Mouse (Mus musculus) lung, embryonic 14.5 days (tissue): ENCODE measurements around the gene Spaca7. TPM values are rescaled to one million over a fixed set of nuclear protein-coding genes. Genes with fewer than 3 reads are reported as not detected.
"Not testable (repeated sequence)": the region's sequence is repeated elsewhere in the genome, so short reads cannot be mapped to it uniquely, and the experiment has no call there.

Experiments used
- ATAC-seq: fragments of 200-750 bp; cut with Nextera tagmentation; 2 replicates; pipeline ENCODE4 v1.8.0; 2017; ENCODE audit warnings: mild to moderate bottlenecking, moderate TSS enrichment, moderate library complexity; ENCODE audit not compliant: insufficient read depth
- DNase-seq: peaks from one replicate; pipeline ENCODE4 v3.0.0-alpha.2; 2015
- H3K27ac ChIP-seq: fragments of 300-500 bp; sonication (generic); 2 replicates; pipeline ENCODE4 v1.5.1; 2014; ENCODE audit warnings: low read depth, mild to moderate bottlenecking, moderate library complexity
- H3K27me3 ChIP-seq: fragments of 300-500 bp; sonication (generic); 2 replicates; pipeline ENCODE4 v1.6.1; 2014; ENCODE audit warnings: low read length, control low read depth; ENCODE audit not compliant: insufficient read depth
- H3K36me3 ChIP-seq: fragments of 300-500 bp; sonication (generic); 2 replicates; pipeline ENCODE4 v1.6.1; 2014; ENCODE audit warnings: control low read depth; ENCODE audit not compliant: insufficient read depth
- H3K4me1 ChIP-seq: fragments of 300-500 bp; sonication (generic); 2 replicates; pipeline ENCODE4 v1.6.1; 2014; ENCODE audit warnings: antibody characterized with exemption, control low read depth; ENCODE audit not compliant: insufficient read depth
- H3K4me2 ChIP-seq: fragments of 300-500 bp; sonication (generic); 2 replicates; pipeline ENCODE4 v1.6.1; 2014; ENCODE audit warnings: mild to moderate bottlenecking
- H3K4me3 ChIP-seq: fragments of 300-500 bp; sonication (generic); 2 replicates; pipeline ENCODE4 v1.5.1; 2014; ENCODE audit warnings: low read depth, low read length
- H3K9ac ChIP-seq: fragments of 300-500 bp; sonication (generic); 2 replicates; pipeline ENCODE4 v1.6.1; 2014
- H3K9me3 ChIP-seq: fragments of 300-500 bp; sonication (generic); 2 replicates; pipeline ENCODE4 v1.6.1; 2016; ENCODE audit warnings: low read depth, low read length, control low read depth
- CTCF ChIP-seq: IDR thresholded peaks from 2 replicates; pipeline ENCODE4 v1.5.1; 2016; ENCODE audit warnings: antibody characterized with exemption, low read depth
- WGBS: fragments of 180-500 bp; shearing (Covaris S2); extraction: QIAGEN DNeasy Blood & Tissue Kit; methylation state at CpG from one replicate; pipeline ENCODE4 v1.1.7; 2014; 5-methylcytosine and 5-hydroxymethylcytosine counted together
- polyA plus RNA-seq: library from polyadenylated mRNA; unstranded; fragments of >200 nt; fragmentation: Nextera tagmentation; extraction: Ambion mirVana; gene quantifications from 2 replicates; pipeline ENCODE4 v1.2.1, GENCODE M21; 2014

The Spaca7 gene
- polyA plus RNA-seq, 1 experiment from 2014 or later, result not detected

DNA sequence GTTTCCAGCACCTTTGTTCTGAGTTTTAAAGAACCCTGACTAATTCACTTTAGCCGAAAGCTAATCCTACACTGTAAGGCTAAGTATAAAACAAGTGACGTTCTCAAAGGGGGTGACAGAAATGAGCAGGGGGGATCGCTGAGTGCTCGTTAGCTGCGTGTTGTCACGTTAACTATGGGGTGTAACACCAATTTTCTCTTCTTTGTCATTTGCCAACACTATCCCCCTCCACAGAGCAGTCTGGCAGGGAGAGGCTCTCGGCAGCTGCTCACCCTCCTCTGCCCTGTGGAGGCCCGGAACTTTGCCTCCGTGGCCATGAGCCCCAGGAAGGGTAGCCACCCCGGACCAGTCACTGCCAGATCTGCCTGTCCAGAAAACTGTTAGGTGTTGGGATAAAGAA, 7.3 kb upstream of the Spaca7 start:
- Histone ChIP-seq H3K9ac (no peak overlapping the region), H3K9me3 (no peaks in the 10 kb centered on the region), H3K27me3 (peaks cover 7% of the 10 kb centered on the region; the same call in 1 of the 2 replicates), H3K27ac (no peak overlapping the region), H3K4me2 (no peak overlapping the region), H3K36me3 (no peaks in the 10 kb centered on the region), H3K4me1 (no peaks in the 10 kb centered on the region), H3K4me3 (no peak overlapping the region)
- no peak for DNase-seq
- ATAC-seq, result no peak
- TF ChIP-seq CTCF, result no peak
- WGBS, result 71% methylated on average over 10 of the region's 10 CpGs

DNA sequence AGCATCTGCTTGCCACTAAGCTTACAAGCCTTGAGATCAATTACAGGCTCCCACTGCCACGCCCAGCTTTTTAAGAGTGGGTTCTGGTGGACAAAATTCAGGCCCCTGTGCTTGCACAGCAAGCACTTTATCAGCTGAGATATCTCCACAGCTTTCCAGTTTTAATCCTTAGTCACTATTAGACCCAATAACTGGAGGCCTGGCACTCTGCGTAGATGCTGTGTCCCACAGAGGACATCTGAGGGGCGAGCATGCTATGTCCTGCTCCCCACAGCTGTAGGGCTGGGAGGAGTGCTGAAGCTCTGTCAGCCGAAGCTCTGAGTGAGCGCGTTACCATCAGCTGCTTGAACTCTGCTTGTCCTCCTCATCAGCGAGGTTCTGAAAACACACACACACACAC, 6.3 kb upstream of the Spaca7 start:
- Histone ChIP-seq H3K27ac (no peak overlapping the region), H3K9me3 (no peaks in the 10 kb centered on the region), H3K4me2 (no peak overlapping the region), H3K9ac (no peak overlapping the region), H3K36me3 (no peaks in the 10 kb centered on the region), H3K4me1 (no peaks in the 10 kb centered on the region), H3K4me3 (no peak overlapping the region), H3K27me3 (peaks cover 6% of the 10 kb centered on the region; the same call in 1 of the 2 replicates)
- 39% methylated on average over 7 of the region's 7 CpGs for WGBS
- no peak for TF ChIP-seq CTCF
- DNase-seq (no peak), ATAC-seq (no peak)

DNA sequence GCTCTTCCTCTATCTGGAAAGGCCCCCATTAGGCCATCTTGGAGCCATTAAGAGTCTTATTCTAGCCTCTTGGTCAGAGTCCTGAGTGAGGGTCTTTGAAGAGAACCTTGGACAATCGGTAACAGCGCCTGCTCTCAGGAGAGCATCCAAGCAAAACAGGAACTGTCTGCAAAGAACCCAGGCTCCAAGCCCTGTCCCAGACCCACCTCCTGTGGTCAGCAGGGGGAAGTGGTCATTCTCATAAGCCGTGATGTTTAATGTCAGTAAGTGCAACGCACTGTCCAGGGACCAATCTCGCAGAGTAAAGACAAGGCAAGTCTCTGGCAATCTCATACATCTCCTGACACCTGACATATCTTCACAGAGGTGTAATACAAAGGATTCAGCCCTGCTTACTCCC, 3.2 kb downstream of the Spaca7 start:
- WGBS, result 62% methylated on average over 5 of the region's 5 CpGs
- Histone ChIP-seq H3K27ac (no peak overlapping the region), H3K27me3 (peaks cover 3% of the 10 kb centered on the region; the same call in 1 of the 2 replicates), H3K4me3 (no peak overlapping the region), H3K9me3 (no peaks in the 10 kb centered on the region), H3K4me1 (no peaks in the 10 kb centered on the region), H3K36me3 (no peaks in the 10 kb centered on the region), H3K4me2 (no peak overlapping the region), H3K9ac (no peak overlapping the region)
- no peak for ATAC-seq
- no peak for DNase-seq
- TF ChIP-seq CTCF, result no peak

DNA sequence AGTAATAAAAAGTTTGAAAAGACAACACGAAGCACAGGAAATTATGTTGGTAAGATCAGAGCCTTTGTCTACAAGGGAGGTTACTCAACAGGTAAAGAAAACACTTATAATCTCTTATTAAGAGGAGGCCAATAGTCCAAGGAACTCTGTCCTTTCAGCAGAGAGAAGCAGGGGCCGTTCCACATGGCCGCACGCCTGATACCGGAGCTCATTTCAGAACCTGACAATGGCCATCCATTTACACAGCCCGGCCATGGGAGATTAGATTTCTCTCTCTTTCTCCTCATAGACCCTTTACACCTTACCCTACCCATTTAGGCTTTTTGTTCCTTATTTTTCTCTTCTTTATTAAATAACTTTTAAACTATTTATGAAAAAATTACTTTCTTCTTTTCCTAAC, 3.9 kb downstream of the Spaca7 start:
- Histone ChIP-seq H3K4me3 (no peak overlapping the region), H3K9me3 (no peaks in the 10 kb centered on the region), H3K9ac (no peak overlapping the region), H3K4me2 (no peak overlapping the region), H3K36me3 (no peaks in the 10 kb centered on the region), H3K4me1 (no peaks in the 10 kb centered on the region), H3K27ac (no peak overlapping the region), H3K27me3 (peaks cover 3% of the 10 kb centered on the region; the same call in 1 of the 2 replicates)
- no peak for TF ChIP-seq CTCF
- 71% methylated on average over 6 of the region's 6 CpGs for WGBS
- ATAC-seq (no peak), DNase-seq (no peak)

DNA sequence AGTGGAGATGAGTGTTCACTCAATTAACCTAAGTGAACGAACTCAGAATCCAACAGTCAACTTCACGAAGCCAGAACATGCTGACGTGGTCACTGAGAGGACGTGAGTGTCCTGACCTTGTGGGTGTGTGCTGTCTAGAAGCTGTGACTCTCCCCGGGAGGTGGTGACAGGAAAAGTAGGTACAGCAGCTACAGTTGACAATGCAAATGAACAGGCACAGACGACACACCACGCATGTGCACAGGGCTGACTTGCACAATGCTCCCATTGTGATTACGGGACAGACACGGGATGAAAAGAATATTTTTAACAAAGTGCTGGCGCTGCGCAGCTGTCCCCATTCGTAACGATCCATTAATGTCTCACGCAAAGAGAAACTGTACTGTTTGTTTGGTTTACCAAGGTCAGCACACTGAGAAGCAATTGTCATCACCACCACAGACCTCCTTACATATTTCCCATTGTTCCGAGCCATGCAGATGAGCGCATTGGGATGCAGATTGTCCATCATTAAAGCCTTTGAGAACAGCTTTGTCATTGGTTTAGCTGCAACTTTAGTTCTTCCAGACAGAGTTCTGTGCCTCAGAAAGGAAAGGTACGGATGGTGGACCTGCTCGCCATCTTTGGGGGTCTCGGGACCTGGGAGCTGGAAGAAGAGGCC, 6.6 kb downstream of the Spaca7 start:
- not testable (repeated sequence) for H3K36me3 ChIP-seq, ATAC-seq, DNase-seq, H3K4me3 ChIP-seq, H3K27ac ChIP-seq, H3K9me3 ChIP-seq, H3K9ac ChIP-seq, H3K4me1 ChIP-seq, H3K27me3 ChIP-seq, H3K4me2 ChIP-seq
- WGBS, result 76% methylated on average over 19 of the region's 19 CpGs

DNA sequence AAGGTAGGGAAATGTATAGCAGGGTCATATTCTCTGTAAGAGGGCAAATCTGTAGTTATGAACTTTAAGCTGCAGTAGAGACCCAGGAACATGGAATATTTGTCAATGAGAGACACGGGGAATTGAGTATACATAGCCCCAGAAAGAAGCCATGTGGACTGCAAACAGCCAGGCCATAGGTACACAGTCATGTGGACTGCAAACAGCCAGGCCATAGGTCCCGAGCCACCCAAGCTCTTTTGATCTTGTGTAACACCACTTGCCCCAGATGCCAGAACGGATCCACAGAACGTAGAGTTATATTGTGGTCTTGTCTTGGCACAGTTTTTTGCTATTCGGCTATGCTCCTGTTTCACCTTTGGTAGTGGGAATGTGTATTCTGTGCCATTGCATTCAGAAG, 11.0 kb downstream of the Spaca7 start:
- H3K4me1 ChIP-seq, result no peaks in the 10 kb centered on the region
- WGBS, result 76% methylated on average over 5 of the region's 5 CpGs
- H3K9ac ChIP-seq, result no peak overlapping the region
- H3K9me3 ChIP-seq, result no peaks in the 10 kb centered on the region
- H3K4me3 ChIP-seq, result no peak overlapping the region
- no peak overlapping the region for H3K4me2 ChIP-seq
- H3K27ac ChIP-seq, result no peak overlapping the region
- H3K36me3 ChIP-seq, result no peaks in the 10 kb centered on the region
- no peak for TF ChIP-seq CTCF
- no peaks in the 10 kb centered on the region for H3K27me3 ChIP-seq
- DNase-seq, result no peak
- ATAC-seq, result no peak

DNA sequence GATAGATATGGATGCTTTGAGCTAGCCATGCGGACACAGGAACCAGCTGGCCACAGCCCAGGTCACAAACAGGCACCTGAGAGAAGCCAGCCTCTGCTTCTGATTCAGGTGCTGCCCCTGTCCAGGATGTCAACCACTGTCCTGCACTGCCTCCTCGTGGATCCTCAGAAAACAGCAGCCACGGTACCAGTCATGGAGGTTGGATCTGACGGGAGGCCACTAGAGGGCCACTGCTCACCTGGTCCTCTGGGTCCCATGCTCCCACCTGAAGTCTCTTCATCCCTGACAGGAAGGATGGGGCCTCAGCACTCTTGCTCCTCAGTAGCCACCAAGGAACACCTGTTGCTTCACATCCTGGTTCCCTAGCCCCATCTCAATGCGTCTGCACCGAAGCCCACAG, 34.4 kb downstream of the Spaca7 start:
- Histone ChIP-seq H3K4me2 (no peak overlapping the region), H3K4me1 (no peaks in the 10 kb centered on the region), H3K27ac (no peak overlapping the region), H3K36me3 (no peaks in the 10 kb centered on the region), H3K4me3 (no peak overlapping the region), H3K9me3 (no peaks in the 10 kb centered on the region), H3K9ac (no peak overlapping the region), H3K27me3 (no peaks in the 10 kb centered on the region)
- WGBS, result 22% methylated on average over 6 of the region's 6 CpGs
- ATAC-seq (no peak), DNase-seq (peak; percentile 83)
- peak; percentile 97 for TF ChIP-seq CTCF

DNA sequence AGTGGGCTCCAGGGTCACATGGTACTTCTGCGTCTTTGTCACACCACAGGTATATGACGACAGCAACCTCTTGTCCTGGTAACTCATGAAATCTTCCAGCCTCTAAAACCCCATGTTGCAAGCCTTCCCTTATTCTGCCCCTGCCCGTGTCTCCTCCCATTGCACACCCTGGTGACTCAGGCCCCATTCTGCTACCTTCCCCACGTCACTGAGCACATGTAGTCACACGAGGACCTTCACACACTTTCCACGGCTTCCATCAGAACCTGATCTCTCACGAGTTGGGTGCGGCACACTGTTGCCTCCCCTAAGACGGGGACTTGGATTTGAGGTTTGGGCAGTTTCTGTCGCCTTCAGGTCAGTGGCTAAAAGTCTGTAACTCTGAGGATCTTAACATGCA, 36.0 kb downstream of the Spaca7 start:
- Histone ChIP-seq H3K4me3 (no peak overlapping the region), H3K27ac (no peak overlapping the region), H3K4me1 (no peaks in the 10 kb centered on the region), H3K4me2 (no peak overlapping the region), H3K9ac (no peak overlapping the region), H3K27me3 (no peaks in the 10 kb centered on the region), H3K36me3 (peaks cover 7% of the 10 kb centered on the region; the same call in 1 of the 2 replicates), H3K9me3 (no peaks in the 10 kb centered on the region)
- DNase-seq, result no peak
- ATAC-seq, result no peak
- TF ChIP-seq CTCF, result no peak
- 66% methylated on average over 10 of the region's 10 CpGs for WGBS
